Mouse (Mus musculus): Measurements from ENCODE around the gene Smim20.

Gene Smim20

GRCm38 (mm10) chr5:53307437-53307836 is 40.6 kb downstream of the Smim20 start:
- DNase-seq (ENCODE audit: low spot score in 2 of 2) = no peak

- DNase-seq (ENCODE audit: low spot score in 2 of 2) = peak; percentile 60 to 62
Observed at GRCm38 (mm10) chr5:53314404-53315167, 47.7 kb downstream of the Smim20 start.

GRCm38 (mm10) chr5:53315829-53316228 is 48.9 kb downstream of the Smim20 start:
- no peak for DNase-seq (ENCODE audit: low spot score in 2 of 2)

- no peak for DNase-seq (ENCODE audit: low spot score in 2 of 2)
Observed at GRCm38 (mm10) chr5:53317396-53317795, 50.5 kb downstream of the Smim20 start.

GRCm38 (mm10) chr5:53317885-53318466 is 51.1 kb downstream of the Smim20 start:
- DNase-seq (ENCODE audit: low spot score in 2 of 2) = no peak

- no peak for DNase-seq (ENCODE audit: low spot score in 2 of 2)
Observed at GRCm38 (mm10) chr5:53320331-53320730, 53.4 kb downstream of the Smim20 start.

DNA sequence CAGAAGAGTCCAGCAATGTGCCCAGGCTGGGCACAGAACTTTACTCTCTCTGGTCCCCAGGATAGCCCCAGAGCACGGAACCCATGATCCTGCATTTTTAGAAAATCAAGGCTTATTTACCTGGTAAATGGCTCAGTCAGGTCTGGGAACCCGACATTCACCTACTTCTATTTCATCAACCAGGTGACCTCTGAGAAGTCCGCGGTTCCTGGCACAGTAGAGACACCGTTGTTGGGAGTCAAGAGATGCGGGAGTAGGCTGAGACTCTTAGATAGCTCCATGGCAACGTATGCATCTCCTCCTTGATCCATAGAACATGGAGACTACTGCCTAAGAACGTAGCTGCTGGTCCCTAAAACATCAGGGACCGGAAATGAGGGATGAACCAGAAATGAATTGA is 55.0 kb downstream of the Smim20 start:
- DNase-seq (ENCODE audit: low spot score in 2 of 2) = no peak

GRCm38 (mm10) chr5:53322471-53322870 is 55.6 kb downstream of the Smim20 start:
- no peak for DNase-seq (ENCODE audit: low spot score in 2 of 2)

DNA sequence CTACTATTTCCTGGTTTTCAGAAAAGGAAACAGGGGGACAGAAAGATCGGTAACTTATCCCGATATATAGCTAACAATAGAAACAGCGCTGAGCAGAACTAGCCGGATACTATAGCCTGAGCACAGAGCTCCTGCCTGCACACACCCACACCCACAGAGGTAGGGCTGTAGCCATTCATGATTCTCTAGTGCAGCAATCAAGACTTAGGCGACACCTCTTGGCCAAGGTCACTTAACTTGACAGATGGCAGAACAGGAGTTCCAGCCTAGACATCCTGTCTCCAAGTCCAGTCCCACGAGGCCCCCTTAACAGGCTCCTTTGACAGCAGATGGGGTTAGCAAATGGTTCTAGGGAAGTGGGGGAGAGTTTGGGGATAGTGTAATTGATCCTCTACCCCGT is 56.2 kb downstream of the Smim20 start:
- DNase-seq (ENCODE audit: low spot score in 2 of 2) = no peak

DNA sequence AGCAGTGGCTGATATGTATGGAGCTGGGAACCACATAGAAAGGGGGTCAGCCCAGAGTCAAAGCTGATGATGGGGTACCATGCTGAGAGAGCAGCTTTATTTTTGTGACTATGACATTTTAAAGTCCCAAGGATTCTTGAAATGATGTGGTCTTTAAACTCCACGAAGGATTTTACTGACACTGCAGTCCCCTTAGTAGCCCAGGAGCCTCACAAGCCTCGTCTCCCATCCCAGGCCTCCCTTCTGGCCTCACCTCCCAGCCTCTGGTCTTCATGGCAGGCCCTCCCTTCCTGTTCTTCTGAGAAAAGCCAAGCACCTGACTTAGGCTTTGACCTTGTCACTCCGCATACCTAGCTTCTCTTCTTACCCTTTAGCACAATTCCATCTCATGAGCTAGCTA is 57.4 kb downstream of the Smim20 start:
- no peak for DNase-seq (ENCODE audit: low spot score in 2 of 2)

DNA sequence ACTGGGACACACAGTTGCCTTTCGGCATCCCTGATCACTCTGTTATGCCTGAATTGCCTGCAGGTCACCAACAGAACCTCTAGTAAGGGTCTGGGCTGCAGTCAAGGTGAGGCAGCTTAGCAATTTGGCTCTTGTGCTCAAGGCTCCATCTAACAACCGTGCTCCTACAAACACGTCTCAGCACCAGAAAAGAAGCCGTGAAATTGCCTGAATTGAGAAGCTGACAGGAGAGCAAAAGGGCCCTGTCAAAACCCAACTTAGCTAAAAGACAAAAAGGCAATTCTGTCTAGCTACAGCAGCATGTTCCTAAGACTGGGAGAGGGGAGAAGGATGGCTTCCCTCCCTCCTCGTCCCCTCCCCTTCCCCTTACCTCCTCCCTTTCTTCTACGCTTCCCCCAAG is 57.9 kb downstream of the Smim20 start:
- no peak for DNase-seq (ENCODE audit: low spot score in 2 of 2)

- peak; percentile 83 to 88 for DNase-seq (ENCODE audit: low spot score in 2 of 2)
Observed at GRCm38 (mm10) chr5:53326023-53326422, 59.1 kb downstream of the Smim20 start.

GRCm38 (mm10) chr5:53326491-53326890 is 59.6 kb downstream of the Smim20 start:
- DNase-seq (ENCODE audit: low spot score in 2 of 2) = no peak
